Mouse (Mus musculus) urinary bladder, postnatal 4 days (tissue): Measurements from ENCODE around the gene Exoc7.
A peak's percentile ranks its signal among the peaks of the same experiment; 100 is the strongest.

Experiments used
- DNase-seq, 2 experiments: peaks; one replicate each; pipeline ENCODE4 v3.0.0; 2021 to 2022; ENCODE audit warnings: low spot score in 2 of 2

The Exoc7 gene

DNA sequence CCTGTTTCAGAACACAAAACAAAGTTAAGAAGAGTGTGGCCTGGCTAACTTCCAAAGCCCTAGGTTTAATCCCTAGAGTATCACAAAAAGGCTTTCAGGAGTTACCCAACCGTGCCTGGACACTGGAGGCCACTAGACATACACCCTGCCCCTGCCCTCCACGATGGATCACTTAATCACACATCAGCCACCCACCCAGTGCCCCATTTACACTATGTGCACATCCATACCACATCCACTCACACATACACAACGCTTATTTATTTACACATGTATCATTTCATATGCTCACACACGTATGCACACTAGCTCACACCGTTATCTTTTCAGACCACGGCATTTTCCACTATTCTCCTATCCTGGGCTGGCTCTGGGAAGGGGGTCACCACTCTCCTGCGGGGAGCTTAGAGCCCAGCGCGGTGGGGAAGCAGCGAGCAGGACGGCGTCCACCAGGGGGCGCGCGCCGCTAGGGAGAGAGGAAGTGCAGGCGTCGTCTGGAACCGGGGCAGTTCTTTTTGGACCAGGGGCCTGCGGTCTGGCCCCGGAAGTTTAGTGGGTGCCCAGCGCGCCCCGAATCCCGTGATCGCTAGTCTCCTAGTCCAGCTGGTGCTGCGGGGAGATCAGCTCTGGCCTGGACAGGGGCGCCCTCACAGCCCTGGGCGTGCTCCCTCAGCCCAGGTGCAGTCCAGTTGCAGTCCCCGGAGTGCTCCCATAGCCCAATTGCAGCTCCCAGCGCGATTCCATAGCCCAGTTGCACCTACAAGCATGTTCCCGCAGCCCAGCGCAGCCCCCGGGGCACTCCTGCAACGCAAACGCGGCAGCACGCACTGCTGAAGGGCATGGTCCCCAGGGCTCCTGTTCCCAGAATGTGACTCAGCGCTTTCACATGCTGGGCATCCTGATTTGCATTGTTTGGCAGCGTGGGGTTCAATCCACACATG lies 12.0 kb upstream of the Exoc7 start:
- peak; percentile 75 to 95 for DNase-seq

DNA sequence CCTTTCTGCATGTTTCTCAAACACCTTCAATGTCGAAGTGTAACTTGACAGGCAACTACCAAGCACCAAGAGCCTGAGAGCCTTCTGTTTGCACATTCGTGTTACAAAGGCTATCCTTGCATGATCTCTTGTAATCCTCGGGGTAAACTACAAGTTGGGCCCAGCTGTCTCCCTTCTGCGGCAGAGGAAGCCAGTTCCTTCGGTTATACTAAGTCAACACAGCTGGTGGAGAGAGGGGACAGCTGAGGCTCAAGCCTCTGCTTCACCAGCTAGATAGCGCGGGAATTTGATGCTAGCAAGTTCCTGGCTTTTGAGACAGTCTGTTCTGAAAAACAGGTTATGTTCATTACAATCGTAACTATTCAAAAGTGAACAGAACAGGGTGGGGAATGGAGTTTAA lies 5.3 kb upstream of the Exoc7 start:
- DNase-seq = no peak

DNA sequence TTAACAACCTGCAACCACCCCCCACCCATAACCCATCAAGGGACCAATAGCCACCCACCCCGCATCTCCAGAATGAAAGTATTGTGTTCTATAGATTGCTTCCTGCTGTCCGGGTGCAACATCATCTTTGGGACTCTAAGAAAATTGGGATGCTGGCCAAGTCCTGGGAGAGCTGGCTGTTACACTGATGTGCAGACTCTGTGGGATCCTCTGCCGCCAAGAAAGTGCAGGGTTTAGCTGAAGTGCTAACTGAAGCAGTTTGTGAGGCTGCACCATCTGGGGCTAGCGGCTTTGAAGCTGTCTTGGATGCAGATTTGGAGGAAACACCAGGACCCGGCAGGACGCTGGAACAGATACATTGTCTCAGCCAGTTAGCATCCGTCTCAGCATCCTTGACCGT lies 4.1 kb upstream of the Exoc7 start:
- no peak for DNase-seq

DNA sequence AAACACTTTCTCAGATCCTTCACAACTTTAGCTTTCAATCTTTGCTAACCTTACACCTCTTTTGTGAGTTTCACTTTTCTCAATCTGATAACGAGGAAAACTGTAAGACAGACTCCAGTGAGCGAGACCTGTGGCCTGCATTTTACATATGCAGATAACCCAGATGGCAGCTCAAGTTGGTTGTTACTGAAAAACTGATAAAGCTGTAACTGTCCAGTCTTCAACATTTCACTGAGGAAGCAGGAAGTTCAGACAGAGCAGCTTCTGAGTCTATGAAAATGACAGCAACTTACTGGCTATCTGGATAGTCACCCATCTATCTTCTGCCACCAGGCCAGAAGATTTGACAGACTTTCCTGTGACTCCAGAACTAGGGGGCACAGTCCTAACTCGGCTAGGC lies 2.6 kb upstream of the Exoc7 start:
- no peak for DNase-seq

DNA sequence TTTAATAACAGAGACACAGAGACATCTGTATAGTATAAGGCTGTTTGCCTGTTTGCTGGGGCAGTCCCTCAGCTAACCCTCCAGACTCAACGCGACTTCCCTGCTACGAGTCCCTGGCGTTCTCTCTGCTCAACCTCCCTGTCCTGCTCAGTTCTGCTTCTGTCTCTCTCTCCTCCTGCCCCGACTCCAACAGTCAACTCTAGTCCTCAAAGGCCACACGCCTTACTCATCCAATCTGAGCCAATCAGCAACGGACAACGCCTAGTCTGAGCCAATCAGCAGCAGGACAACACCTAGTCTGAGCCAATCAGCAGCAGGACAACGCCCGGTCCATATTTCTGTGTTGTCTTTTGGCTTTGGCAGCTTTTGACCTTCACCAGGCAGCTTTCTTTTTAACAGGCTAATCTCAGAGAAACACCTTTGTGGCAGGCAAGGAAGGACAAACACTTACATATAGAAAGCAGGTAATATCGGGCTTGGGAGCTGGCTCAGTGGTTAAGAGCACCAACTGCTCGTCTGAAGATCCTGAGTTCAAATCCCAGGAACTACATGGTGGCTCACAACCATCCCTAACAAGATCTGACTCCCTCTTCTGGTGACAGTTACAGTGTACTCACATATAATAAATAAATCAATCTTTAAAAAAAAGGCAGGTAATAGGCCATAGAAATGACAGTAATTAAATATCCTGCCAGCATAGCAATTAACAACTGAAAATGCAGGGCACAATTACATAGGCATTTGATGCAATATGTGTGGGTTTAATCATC lies 914 bp upstream of the Exoc7 start:
- no peak for DNase-seq

DNA sequence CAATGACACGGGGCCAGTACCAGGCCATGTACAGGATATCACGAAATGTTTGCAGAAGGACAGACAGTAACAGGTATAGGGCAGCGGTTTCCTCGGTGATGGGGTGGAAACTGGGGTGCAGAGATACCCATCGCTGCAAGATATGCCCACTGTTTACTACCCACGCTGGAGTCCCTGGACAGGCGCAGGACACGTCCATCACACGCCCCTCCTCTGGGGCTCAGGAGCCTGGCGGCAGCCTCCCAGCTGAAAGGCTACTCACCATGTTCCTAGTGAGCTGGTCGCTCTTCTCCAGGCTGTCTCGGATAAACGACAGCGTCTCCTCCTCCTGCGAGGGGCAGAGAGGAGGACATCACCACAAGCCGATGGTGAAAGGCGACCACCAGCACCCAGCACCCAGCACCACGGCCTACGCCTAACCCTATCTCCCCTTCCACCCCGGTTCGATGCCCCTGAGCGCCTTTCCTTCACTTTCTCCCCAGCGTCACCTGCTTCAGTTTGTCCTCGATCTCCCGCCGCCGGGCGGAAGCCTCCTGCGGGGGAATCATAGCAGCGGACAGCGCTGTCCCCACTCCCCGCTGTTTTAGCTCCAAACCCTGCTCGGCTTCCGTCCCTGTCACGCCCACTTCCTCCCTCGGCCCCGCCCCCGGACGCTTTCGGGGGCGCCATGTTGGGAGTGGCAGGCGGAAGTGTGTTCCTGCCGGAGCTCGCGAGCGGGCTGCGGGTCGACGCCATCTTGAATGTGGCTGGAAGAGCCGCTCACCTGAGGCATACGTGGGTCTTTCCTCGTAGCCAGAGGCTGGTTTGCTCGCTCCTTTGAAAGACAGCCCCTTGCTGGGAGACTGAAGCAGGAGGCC lies 679 bp downstream of the Exoc7 start:
- peak; percentile 91 to 97 for DNase-seq

DNA sequence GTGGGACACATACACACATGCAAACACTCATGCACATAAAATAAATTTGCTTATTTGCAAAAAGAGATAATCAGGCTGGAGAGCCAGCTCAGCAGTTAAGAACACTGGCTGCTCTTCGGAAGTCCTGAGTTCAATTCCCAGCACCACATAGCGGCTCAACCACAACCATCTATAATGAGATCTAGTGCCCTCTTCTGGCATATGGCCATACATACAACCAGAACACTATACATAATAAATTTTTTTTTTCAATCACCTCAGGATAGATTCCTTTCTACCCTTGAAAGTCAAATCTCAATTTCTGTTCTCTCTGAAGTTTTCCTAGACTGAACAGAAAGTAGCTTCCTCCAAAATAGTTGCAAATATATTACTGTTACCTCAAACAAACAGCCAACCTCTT lies 1.6 kb downstream of the Exoc7 start:
- no peak for DNase-seq

DNA sequence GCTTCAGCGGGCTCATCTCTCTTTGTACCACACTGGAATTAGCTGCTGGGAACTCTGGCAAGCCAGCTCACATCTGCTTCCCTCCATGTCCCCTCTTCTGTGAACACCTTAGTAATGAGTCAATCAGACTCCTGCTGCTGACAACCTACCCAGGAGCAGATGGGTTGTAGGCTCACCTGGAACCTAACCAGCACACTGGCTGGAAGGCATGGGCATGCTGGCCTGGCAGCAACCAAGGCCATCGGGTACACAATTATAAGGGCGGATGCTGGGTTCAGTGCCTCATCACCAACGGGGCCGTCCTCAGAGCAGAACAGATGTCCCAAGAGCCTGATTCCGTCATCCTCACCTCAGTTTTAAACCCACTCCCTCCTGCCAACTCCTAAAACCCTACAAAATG lies 8.4 kb downstream of the Exoc7 start:
- DNase-seq = no peak

DNA sequence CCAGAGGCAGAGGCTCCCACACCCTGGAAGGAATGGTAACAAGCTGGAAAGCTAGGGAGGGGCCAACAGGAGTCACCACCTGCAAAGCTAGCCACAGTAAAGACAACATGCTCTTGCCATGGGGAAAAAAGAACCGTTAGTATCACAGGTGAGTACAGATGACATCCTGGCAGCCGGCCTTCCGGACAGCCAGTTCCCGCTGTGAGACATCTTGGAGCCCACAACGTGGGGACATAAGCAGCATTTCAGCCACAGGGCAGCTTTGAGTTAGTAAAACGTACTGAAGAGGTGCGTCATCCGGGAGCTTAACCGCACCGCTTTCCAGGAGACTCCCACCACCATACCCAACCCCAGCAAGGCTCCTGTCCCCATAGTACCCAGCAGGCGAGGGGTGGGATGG lies 8.8 kb downstream of the Exoc7 start:
- DNase-seq = no peak

DNA sequence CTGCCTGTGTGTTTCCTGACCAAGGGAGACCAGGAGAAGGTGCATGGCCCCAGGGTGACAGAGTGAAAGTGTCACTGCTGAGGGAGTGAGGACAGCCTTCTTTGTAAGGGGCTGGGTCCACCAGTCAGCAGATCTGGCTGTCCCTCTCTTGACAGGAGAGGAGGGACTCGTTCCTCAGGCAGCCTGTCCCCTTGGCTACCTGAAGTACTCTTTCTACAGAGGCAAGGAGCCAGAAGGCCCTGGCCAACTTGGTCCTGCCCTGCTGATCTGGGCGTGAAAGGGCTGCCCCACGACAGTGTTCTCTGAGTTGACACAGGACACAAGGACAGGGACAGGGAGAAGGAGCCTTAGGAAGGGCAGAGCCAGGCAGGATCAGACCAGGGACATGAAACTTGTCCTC lies 10.0 kb downstream of the Exoc7 start:
- DNase-seq = no peak

DNA sequence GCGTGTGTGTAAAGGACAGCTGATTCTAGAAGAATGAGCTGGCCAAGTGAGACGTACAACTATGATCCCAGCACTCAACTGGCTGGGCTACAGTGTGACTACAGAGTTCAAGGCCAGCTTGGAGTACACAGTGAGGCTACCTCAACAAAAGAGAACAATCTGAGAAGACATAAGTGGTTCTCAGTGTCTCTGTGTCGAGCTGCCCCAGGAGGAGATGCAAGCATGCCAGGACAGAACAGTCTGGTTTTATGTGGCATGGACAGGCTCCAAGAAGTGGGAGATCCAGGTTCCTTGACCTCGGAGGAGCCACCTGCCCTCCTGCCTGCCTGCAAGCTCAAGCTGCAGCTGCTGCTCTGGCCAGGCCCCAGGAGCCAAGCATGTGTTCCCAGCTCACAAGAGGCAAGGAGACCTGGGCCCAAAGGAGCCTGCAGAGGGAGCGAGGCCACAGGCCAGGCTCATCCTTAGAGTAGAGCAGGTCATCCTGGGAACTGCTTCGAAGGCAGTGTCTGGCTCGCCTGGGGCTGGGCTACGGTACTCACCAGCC lies 10.8 kb downstream of the Exoc7 start:
- DNase-seq = no peak

DNA sequence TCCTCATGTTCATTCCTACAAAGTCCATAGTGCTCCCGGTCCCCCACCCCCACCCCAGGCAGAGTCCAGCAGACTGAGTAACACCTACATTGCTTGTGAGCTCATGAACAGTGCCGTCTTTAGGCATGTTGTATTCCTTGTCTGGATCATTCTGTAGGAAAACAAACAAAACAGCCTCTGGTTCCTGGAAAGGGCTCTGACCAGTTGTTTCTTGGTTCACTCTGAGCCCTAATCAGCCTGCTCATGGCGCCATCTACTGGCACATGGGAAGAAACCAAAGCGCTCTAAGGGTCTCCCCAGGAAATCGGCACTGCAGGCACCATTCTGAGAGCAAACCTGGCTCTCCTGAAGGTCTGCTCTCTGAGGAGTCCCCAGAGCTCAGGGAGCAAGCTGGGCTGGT lies 12.7 kb downstream of the Exoc7 start:
- no peak for DNase-seq

DNA sequence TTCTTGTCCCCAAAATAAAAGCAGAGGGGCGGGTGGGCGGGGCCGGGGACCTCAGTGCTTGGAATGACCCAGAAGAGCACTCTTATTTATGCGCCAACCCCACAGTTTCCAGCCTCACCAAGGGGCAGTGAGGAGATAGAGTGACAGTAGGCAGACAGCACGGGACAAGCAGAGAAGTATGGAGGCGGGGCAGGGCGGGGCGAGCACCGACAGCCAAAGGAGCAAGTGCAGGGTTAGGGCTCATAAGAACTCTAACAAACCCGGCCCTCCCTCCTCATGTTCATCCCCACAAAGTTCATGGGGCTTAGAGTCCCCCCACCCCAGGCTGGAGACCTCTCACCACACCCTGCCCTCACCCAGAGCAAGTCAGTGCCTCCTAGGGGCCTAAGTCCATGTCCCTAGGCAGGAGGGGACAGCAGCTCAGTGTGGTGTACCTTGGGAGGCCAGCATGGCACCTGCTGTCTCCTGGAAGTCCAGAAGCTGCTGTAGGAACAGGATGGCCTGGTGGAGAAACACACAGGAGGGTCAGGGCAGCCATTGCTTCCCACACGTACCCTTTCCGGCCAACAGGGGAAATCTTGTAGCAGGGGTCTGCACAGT lies 13.4 kb downstream of the Exoc7 start:
- no peak for DNase-seq

DNA sequence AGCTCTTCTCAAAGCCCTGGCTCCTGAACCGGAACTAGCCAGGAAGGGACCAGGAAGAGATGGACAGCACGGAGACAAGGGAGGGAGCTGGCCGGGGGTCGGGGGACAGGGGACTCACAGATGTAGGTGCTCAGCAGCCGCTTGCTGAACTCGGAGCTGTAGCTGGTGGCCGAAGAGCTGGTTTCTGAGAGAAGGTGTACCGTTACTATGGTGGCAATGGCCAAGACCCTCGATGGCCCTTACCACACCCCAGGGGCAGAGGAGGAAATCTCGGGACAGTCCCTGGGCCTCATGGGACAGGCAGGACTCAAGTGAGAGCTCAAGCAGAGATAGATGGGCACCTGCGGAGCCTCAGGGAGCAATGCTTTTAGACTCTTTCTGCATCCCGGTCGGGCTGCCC lies 14.6 kb downstream of the Exoc7 start:
- no peak for DNase-seq

DNA sequence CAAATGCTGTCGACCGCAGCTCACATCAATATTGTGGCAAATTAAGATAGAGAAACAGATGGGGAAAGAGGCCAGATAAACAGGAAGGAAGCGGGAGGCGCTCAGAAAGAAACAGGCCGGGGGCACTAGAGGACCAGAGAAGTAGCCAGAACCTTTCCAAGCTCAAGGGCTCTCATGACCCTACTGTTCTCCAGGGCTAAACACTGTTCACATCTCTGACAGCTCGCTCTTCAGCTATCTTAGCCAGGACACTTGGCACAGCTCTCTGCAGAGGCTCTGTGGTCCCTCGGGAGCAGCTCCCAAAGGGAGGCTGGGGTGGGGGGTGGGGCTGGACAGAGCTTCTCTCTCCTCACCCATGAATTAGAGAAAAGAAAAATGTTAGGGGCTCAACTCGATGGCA lies 16.5 kb downstream of the Exoc7 start:
- DNase-seq = no peak

DNA sequence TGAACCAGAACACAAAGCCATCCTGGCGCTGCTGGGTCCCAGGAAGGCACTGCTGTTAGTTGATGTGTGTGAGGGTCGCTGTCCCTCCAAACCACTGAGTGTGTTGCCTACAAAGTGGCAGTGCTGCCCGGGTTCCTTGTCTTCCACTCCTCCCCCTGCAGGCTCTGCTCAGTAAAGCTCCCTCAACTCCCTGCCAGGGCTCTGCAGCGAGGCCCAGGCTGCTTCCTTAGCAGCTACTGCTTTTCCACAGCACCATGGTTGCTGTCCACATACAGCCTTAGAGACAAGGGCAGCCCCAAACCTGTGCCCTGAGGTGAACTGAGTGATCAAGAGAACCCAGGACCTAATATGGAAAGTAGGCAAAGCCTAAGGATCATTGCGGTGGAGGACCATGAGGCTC lies 19.7 kb downstream of the Exoc7 start:
- DNase-seq = no peak

DNA sequence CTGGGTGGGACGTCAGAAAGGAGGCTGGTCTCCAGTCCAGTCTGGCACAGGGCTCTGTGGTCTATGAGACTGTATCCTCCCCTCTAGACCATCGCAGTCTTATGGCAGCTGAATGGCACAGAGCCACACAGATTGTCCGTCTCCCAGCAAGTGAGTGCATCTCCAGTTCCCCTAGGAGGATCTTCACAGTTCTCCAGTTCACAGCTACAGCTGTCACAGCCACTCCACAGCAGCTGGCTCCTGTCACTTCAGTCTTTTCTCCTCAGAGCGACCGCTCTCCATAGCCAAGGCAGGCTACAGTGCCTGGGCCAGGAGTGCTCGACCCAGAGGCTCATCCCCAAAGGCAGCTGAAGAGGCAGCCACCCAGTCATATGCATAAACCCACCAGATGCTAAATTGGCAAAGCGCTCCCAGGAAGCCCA lies 21.3 kb downstream of the Exoc7 start:
- DNase-seq = no peak

DNA sequence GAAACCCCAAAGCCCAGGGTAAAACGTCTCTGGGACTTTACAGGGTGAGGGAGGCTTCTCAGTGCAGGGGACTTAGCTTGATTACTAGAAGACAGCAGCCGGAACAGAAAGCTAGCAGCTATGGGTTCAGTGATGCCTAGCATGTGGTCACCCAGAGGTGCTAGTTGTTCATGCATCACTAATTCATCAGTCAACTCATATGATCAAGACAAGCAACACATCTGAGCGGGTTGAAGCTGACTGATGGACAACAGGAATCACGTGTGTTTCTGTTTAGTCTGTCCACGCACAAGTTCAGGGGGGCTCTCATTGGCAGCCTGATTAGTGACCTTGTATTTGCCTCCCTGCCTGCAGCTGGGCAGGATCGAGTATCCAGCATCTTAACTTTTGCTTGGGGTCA lies 23.1 kb downstream of the Exoc7 start:
- DNase-seq = no peak

DNA sequence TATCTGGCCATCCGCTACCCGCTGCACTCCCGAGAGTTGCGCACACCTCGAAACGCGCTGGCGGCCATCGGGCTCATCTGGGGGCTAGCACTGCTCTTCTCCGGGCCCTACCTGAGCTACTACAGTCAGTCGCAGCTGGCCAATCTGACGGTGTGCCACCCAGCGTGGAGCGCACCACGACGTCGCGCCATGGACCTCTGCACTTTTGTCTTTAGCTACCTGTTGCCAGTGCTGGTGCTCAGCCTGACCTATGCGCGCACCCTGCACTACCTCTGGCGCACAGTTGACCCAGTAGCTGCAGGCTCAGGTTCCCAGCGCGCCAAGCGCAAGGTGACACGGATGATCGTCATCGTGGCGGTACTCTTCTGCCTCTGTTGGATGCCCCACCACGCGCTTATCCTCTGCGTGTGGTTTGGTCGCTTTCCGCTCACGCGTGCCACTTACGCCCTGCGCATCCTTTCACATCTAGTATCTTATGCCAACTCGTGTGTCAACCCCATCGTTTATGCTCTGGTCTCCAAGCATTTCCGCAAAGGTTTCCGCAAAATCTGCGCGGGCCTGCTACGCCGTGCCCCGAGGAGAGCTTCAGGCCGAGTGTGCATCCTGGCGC lies 24.0 kb downstream of the Exoc7 start:
- no peak for DNase-seq

DNA sequence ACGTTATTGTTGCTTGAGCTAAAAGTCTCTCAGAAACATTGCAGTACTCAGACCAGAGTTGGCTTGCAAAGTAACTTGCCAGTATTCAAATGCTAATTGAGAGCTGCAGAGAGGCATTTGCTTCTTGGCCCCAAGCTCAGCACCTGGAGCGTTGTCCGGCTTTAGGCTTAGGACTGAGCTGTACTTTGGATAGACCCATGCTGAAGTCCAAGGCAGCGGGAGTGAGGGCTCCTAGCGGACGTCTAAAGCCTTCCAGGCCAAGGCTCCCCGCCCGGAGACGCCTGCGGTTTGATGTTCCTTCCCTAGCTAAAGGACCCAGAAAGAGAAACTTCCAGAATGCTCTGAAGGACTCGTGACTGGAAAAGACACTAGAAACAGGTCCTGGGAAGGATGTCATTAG lies 24.9 kb downstream of the Exoc7 start:
- no peak for DNase-seq

DNA sequence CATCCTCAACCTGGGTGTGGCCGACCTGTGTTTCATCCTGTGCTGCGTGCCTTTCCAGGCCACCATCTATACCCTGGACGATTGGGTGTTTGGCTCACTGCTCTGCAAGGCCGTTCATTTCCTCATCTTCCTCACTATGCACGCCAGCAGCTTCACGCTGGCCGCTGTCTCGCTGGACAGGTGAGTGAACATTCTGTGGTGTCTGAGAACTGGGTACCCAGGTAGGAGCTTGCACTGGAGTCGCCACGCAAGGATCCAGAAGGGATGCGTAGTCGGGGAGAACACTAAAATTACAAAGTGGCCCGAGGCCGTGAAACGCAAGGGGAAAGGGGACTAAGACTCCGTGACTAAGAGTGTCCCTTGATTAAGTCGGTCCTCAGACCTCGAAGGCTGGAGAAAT lies 25.4 kb downstream of the Exoc7 start:
- no peak for DNase-seq
